Mouse (Mus musculus) CH12.LX (cell line): Measurements from ENCODE around the gene Dusp16. TPM values are rescaled to one million over a fixed set of nuclear protein-coding genes. Genes with fewer than 3 reads are reported as not detected.

Source experiments
- DNase-seq: peaks from one replicate; pipeline ENCODE4 v3.0.0-alpha.2; 2013; ENCODE audit errors: extremely low read depth
- H3K27ac ChIP-seq: 2 replicates; pipeline ENCODE4 v1.5.1; 2012; ENCODE audit warnings: low read depth, mild to moderate bottlenecking, control low read depth, moderate library complexity; ENCODE audit not compliant: insufficient read depth
- H3K27me3 ChIP-seq: replicated peaks from 2 replicates; pipeline ENCODE3; 2012; ENCODE audit warnings: inconsistent platforms
- H3K36me3 ChIP-seq, 2 experiments: replicated peaks in 1 of 2; 2 replicates each; pipeline versions ENCODE3 to v1.6.1; 2012; ENCODE audit warnings: inconsistent platforms in 1 of 2, low read length in 1 of 2, mild to moderate bottlenecking in 1 of 2, mixed read lengths in 1 of 2, moderate library complexity in 1 of 2; ENCODE audit not compliant: control insufficient read depth in 1 of 2, insufficient read depth in 1 of 2
- H3K4me1 ChIP-seq, 2 experiments: 2 replicates each; pipeline ENCODE4 v1.6.1; 2012; ENCODE audit warnings: inconsistent platforms in 1 of 2, moderate library complexity in 1 of 2; ENCODE audit not compliant: insufficient read depth in 2 of 2, control insufficient read depth in 1 of 2
- H3K4me2 ChIP-seq: 2 replicates; pipeline ENCODE4 v1.6.1; 2012; ENCODE audit warnings: low read depth, mild to moderate bottlenecking, control low read depth; ENCODE audit not compliant: poor library complexity, insufficient read depth, severe bottlenecking
- H3K4me3 ChIP-seq, 3 experiments: fragments of 150-350 bp in 1 of 3; sonication (generic) in 1 of 3; replicated peaks in 1 of 3; 2 replicates each; pipeline versions ENCODE3 to v1.5.1; 2011 to 2012; ENCODE audit warnings: low read depth in 2 of 3, low read length in 2 of 3, mild to moderate bottlenecking in 2 of 3, moderate library complexity in 2 of 3, control low read depth in 1 of 3, improper control_type of control experiment in 1 of 3, inconsistent platforms in 1 of 3, mixed read lengths in 1 of 3; ENCODE audit not compliant: poor library complexity in 1 of 3
- H3K79me2 ChIP-seq: replicated peaks from 2 replicates; pipeline ENCODE4 v1.6.1; 2012; ENCODE audit warnings: mild to moderate bottlenecking, moderate library complexity; ENCODE audit not compliant: control insufficient read depth, poor library complexity, insufficient read depth, severe bottlenecking; ENCODE audit errors: extremely low read depth
- H3K9ac ChIP-seq: 2 replicates; pipeline ENCODE4 v1.6.1; 2012; ENCODE audit warnings: low read depth, mild to moderate bottlenecking, control low read depth, moderate library complexity; ENCODE audit not compliant: insufficient read depth
- H3K9me3 ChIP-seq: replicated peaks from 2 replicates; pipeline ENCODE3; 2012; ENCODE audit warnings: low read length, inconsistent platforms, mixed read lengths
- BHLHE40 ChIP-seq: IDR thresholded peaks from 2 replicates; pipeline ENCODE4 v1.6.1; 2011; ENCODE audit warnings: mild to moderate bottlenecking, low read depth, low read length, improper control_type of control experiment
- CHD1 ChIP-seq: IDR thresholded peaks from 2 replicates; pipeline ENCODE4 v1.6.1; 2012; ENCODE audit warnings: low read depth, low read length, improper control_type of control experiment, inconsistent platforms
- CHD2 ChIP-seq: IDR thresholded peaks from 2 replicates; pipeline ENCODE4 v1.6.1; 2011; ENCODE audit warnings: low read length, improper control_type of control experiment
- CTCF ChIP-seq, 2 experiments: IDR thresholded peaks in 1 of 2; conservative IDR thresholded peaks in 1 of 2; 2 replicates each; pipeline ENCODE4 v1.5.1; 2011 to 2012; ENCODE audit warnings: low read depth in 2 of 2, low read length in 2 of 2, improper control_type of control experiment in 1 of 2, inconsistent platforms in 1 of 2, mild to moderate bottlenecking in 1 of 2, moderate library complexity in 1 of 2
- E2F4 ChIP-seq: IDR thresholded peaks from 2 replicates; pipeline ENCODE4 v1.6.1; 2011; ENCODE audit warnings: low read depth, low read length, improper control_type of control experiment; ENCODE audit not compliant: insufficient replicate concordance
- ELF1 ChIP-seq: IDR thresholded peaks from 2 replicates; pipeline ENCODE4 v1.6.1; 2014; ENCODE audit warnings: low read depth, mild to moderate bottlenecking, inconsistent platforms, low read length, improper control_type of control experiment
- EP300 ChIP-seq: IDR thresholded peaks from 2 replicates; pipeline ENCODE4 v1.6.1; 2011; ENCODE audit warnings: low read length, improper control_type of control experiment
- ETS1 ChIP-seq: conservative IDR thresholded peaks from 2 replicates; pipeline ENCODE4 v1.6.1; 2012; ENCODE audit warnings: low read depth, mild to moderate bottlenecking, inconsistent platforms, low read length, improper control_type of control experiment, moderate library complexity
- GABPA ChIP-seq: IDR thresholded peaks from 2 replicates; pipeline ENCODE4 v1.6.1; 2012; ENCODE audit warnings: low read depth, low read length, improper control_type of control experiment, inconsistent platforms; ENCODE audit not compliant: insufficient replicate concordance
- HCFC1 ChIP-seq: IDR thresholded peaks from 2 replicates; pipeline ENCODE4 v1.6.1; 2012; ENCODE audit warnings: low read depth, mild to moderate bottlenecking, inconsistent platforms, low read length, improper control_type of control experiment
- IRF4 ChIP-seq: IDR thresholded peaks from 2 replicates; pipeline ENCODE4 v1.6.1; 2014; ENCODE audit warnings: low read depth, mild to moderate bottlenecking, inconsistent platforms, low read length, improper control_type of control experiment
- JUN ChIP-seq: IDR thresholded peaks from 2 replicates; pipeline ENCODE4 v1.6.1; 2011; ENCODE audit warnings: low read depth, mild to moderate bottlenecking, low read length, improper control_type of control experiment, moderate library complexity; ENCODE audit not compliant: insufficient read depth
- JUND ChIP-seq: conservative IDR thresholded peaks from 2 replicates; pipeline ENCODE4 v1.6.1; 2011; ENCODE audit warnings: low read depth, low read length, improper control_type of control experiment
- KAT2A ChIP-seq: IDR thresholded peaks from 2 replicates; pipeline ENCODE4 v1.6.1; 2012; ENCODE audit warnings: low read length, improper control_type of control experiment, inconsistent platforms; ENCODE audit not compliant: insufficient replicate concordance
- MAFK ChIP-seq: IDR thresholded peaks from 2 replicates; pipeline ENCODE4 v1.6.1; 2011; ENCODE audit warnings: low read length, improper control_type of control experiment; ENCODE audit not compliant: insufficient replicate concordance
- MAX ChIP-seq: IDR thresholded peaks from 2 replicates; pipeline ENCODE4 v1.6.1; 2011; ENCODE audit warnings: low read length, improper control_type of control experiment
- MAZ ChIP-seq: IDR thresholded peaks from 2 replicates; pipeline ENCODE4 v1.6.1; 2012; ENCODE audit warnings: low read depth, mild to moderate bottlenecking, inconsistent platforms, low read length, improper control_type of control experiment, moderate library complexity
- MEF2A ChIP-seq: IDR thresholded peaks from 2 replicates; pipeline ENCODE4 v1.6.1; 2014; ENCODE audit warnings: low read depth, mild to moderate bottlenecking, inconsistent platforms, low read length, improper control_type of control experiment, borderline replicate concordance
- MXI1 ChIP-seq: IDR thresholded peaks from 2 replicates; pipeline ENCODE4 v1.6.1; 2011; ENCODE audit warnings: mild to moderate bottlenecking, low read depth, low read length, improper control_type of control experiment
- MYC ChIP-seq: IDR thresholded peaks from 2 replicates; pipeline ENCODE4 v1.6.1; 2011; ENCODE audit warnings: low read depth, mild to moderate bottlenecking, improper control_type of control experiment, low read length
- NELFE ChIP-seq: IDR thresholded peaks from 2 replicates; pipeline ENCODE4 v1.6.1; 2011; ENCODE audit warnings: low read depth, low read length, improper control_type of control experiment
- NRF1 ChIP-seq: IDR thresholded peaks from 2 replicates; pipeline ENCODE4 v1.6.1; 2014; ENCODE audit warnings: low read depth, mild to moderate bottlenecking, inconsistent platforms, low read length, improper control_type of control experiment, moderate library complexity
- PAX5 ChIP-seq: IDR thresholded peaks from 2 replicates; pipeline ENCODE4 v1.6.1; 2012; ENCODE audit warnings: low read length, inconsistent platforms, mixed read lengths
- POLR2A ChIP-seq: IDR thresholded peaks from 2 replicates; pipeline ENCODE4 v1.6.1; 2011; ENCODE audit warnings: low read depth, mild to moderate bottlenecking, improper control_type of control experiment, low read length
- POLR2AphosphoS2 ChIP-seq: IDR thresholded peaks from 2 replicates; pipeline ENCODE4 v1.6.1; 2011; ENCODE audit warnings: low read depth, low read length, improper control_type of control experiment
- RAD21 ChIP-seq: IDR thresholded peaks from 2 replicates; pipeline ENCODE4 v1.6.1; 2011; ENCODE audit warnings: low read depth, mild to moderate bottlenecking, low read length, improper control_type of control experiment, moderate library complexity
- RCOR1 ChIP-seq: conservative IDR thresholded peaks from 2 replicates; pipeline ENCODE4 v1.6.1; 2012; ENCODE audit warnings: low read depth, mild to moderate bottlenecking, inconsistent platforms, low read length, improper control_type of control experiment
- SIN3A ChIP-seq: IDR thresholded peaks from 2 replicates; pipeline ENCODE4 v1.6.1; 2012; ENCODE audit warnings: low read length, improper control_type of control experiment, inconsistent platforms
- SMC3 ChIP-seq: IDR thresholded peaks from 2 replicates; pipeline ENCODE4 v1.6.1; 2011; ENCODE audit warnings: low read depth, low read length, improper control_type of control experiment
- TBP ChIP-seq: conservative IDR thresholded peaks from 2 replicates; pipeline ENCODE4 v1.6.1; 2011; ENCODE audit warnings: low read depth, low read length, improper control_type of control experiment
- TCF12 ChIP-seq: IDR thresholded peaks from 2 replicates; pipeline ENCODE4 v1.6.1; 2014; ENCODE audit warnings: low read depth, mild to moderate bottlenecking, inconsistent platforms, low read length, improper control_type of control experiment
- UBTF ChIP-seq: IDR thresholded peaks from 2 replicates; pipeline ENCODE4 v1.6.1; 2012; ENCODE audit warnings: low read depth, mild to moderate bottlenecking, inconsistent platforms, low read length, improper control_type of control experiment, moderate library complexity
- USF1 ChIP-seq: IDR thresholded peaks from 2 replicates; pipeline ENCODE4 v1.6.1; 2014; ENCODE audit warnings: low read depth, mild to moderate bottlenecking, inconsistent platforms, low read length, improper control_type of control experiment
- USF2 ChIP-seq: conservative IDR thresholded peaks from 2 replicates; pipeline ENCODE4 v1.6.1; 2011; ENCODE audit warnings: low read depth, low read length, improper control_type of control experiment
- ZC3H11A ChIP-seq: IDR thresholded peaks from 2 replicates; pipeline ENCODE4 v1.6.1; 2012; ENCODE audit warnings: low read depth, mild to moderate bottlenecking, inconsistent platforms, low read length, improper control_type of control experiment
- ZKSCAN1 ChIP-seq: IDR thresholded peaks from 2 replicates; pipeline ENCODE4 v1.6.1; 2012; ENCODE audit warnings: low read depth, inconsistent platforms, low read length, improper control_type of control experiment, borderline replicate concordance
- ZMIZ1 ChIP-seq: IDR thresholded peaks from 2 replicates; pipeline ENCODE4 v1.6.1; 2012; ENCODE audit warnings: low read depth, mild to moderate bottlenecking, inconsistent platforms, low read length, improper control_type of control experiment
- ZNF384 ChIP-seq: IDR thresholded peaks from 2 replicates; pipeline ENCODE4 v1.6.1; 2012; ENCODE audit warnings: low read depth, low read length, improper control_type of control experiment, inconsistent platforms
- dilution Hi-C: fragments of 300-500 bp; cut with MboI; formaldehyde crosslinking; loops from 2 replicates; pipeline ENCODE4 v1.14.3; 2020; ENCODE audit warnings: low sequenced_read_pairs; ENCODE audit not compliant: extremely low pct_unique_long_range_greater_than_20kb, extremely low pct_ligation_motif_present
- in situ Hi-C: fragments of 300-500 bp; cut with MboI; formaldehyde crosslinking; loops from 3 replicates; pipeline ENCODE4 v1.14.3; 2019; ENCODE audit warnings: low sequenced_read_pairs, low pct_ligation_motif_present, low pct_unique_long_range_greater_than_20kb, mixed read lengths
- polyA plus RNA-seq: library from polyadenylated mRNA; unstranded; fragments of >175 nt; gene quantifications from 2 replicates; pipeline ENCODE4 v1.2.1, GENCODE M21; 2012; ENCODE audit warnings: low read depth; ENCODE audit not compliant: insufficient read length
- total RNA-seq, 2 experiments: library from RNA; depleted of rRNA; stranded (reverse); fragments of 300-350 nt in 1 of 2; fragments of >200 nt in 1 of 2; gene quantifications; 2 replicates each; pipeline ENCODE4 v1.2.3; 2012 to 2014

Gene Dusp16
- total and polyA plus RNA-seq, 3 experiments, result 3.7 to 13.1 (median 10.6) TPM

DNA sequence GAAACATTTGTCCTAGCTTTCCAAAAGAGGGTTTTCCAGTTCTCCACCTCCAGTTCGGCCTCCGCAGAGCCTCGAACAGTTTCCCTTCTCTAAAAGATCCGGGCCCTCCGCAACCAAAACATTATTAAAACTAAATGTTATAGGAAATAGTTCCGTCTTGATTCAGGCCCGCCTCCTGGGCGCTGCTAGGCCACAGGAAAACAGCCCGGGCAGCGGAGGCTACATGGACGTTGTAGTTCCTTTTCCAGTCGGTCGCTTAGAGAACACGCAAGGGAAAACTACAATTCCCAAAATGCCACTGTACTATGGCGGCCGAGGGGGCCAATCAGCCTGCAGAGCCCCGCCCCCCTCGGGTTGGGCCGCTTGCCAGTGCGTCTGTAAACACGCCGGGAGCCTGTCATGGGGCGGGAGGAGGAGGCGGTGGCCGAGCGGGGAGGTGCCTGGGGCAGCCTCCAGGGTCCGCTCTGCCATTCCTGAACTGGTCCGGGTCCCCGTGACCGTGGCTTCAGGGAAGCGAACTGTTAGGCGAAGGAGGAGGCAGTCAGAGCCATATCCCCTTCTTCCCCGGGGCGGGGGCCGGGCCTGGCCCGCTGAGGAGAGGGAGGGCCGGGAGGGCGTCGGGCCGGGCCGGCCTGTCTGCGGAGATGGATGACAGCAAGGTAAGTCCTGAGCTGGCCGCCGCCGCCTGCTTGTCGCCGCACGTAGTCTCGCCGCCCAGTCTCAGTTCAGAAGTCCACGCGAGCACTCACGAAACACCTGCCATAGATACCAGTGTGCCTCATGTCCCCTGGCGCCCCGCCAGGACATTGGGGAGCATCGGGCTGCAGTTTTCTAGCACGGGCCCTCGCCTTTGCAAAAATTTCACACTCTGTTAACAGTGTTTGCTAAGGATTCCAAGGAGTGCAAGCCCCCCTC, 37.6 kb upstream of the Dusp16 start, which contains the start of gene Crebl2:
Gene Crebl2 (plus strand): TSS at position 369 of the 915 bp plus-strand sequence.
- Histone ChIP-seq H3K27me3 (peaks cover 2% of the 10 kb centered on the region), H3K36me3 (no peaks in the 10 kb centered on the region), H3K4me2 (peak within 1 kb of the TSS; percentile 92), H3K9me3 (no peaks in the 10 kb centered on the region), H3K4me3 (peak within 1 kb of the TSS; percentile 72 to 81 (median 73)), H3K79me2 (no peaks in the 10 kb centered on the region), H3K4me1 (peaks cover 14 to 30% of the 10 kb centered on the region in 2 experiments), H3K9ac (peak within 1 kb of the TSS; percentile 97), H3K27ac (peak within 1 kb of the TSS; percentile 40)
- peak; percentile 98 for DNase-seq
- TF ChIP-seq UBTF (peak; percentile 88; the same call in 1 of the 2 replicates), PAX5 (no peak), ZKSCAN1 (no peak), MXI1 (peak; percentile 94), ZMIZ1 (peak; percentile 76), JUND (no peak), JUN (no peak), RCOR1 (no peak), TBP (0 out of 2 replicates have a peak, but pooled peaks have one; percentile 44), E2F4 (no peak), POLR2AphosphoS2 (peak; percentile 64; the same call in 1 of the 2 replicates), MAZ (peak; percentile 96), BHLHE40 (peak; percentile 7; the same call in 1 of the 2 replicates), MAX (peak; percentile 82), NRF1 (peak; percentile 40; the same call in 1 of the 2 replicates), GABPA (peak; percentile 90; the same call in 1 of the 2 replicates), ELF1 (peak; percentile 91), MEF2A (no peak), RAD21 (no peak), ETS1 (no peak), MAFK (no peak), HCFC1 (peak; percentile 98), EP300 (no peak), NELFE (0 out of 2 replicates have a peak, but pooled peaks have one; percentile 7), SIN3A (peak; percentile 99), TCF12 (peak; percentile 62; the same call in 1 of the 2 replicates), ZC3H11A (no peak), POLR2A (peak; percentile 59), MYC (no peak), IRF4 (peak; percentile 67), KAT2A (peak; percentile 99), USF2 (no peak), CHD1 (no peak), USF1 (no peak), CHD2 (peak; percentile 82), SMC3 (no peak), CTCF (conservative IDR thresholded peaks at IDR 0.05 in 1 of 2, IDR thresholded peaks at IDR 0.05 in 1 of 2; ENCODE audit: low read depth in 2 of 2, low read length in 2 of 2) (peak in 1 of 2 experiments; percentile 13; a peak in 1 of 4 replicates), ZNF384 (no peak)
- in situ Hi-C loops (loop anchor here (5.0 kb wide), 1 partner anchor 163 kb away; no protein-coding TSS in a partner anchor), dilution Hi-C loops (no loop called here)
